Mouse (Mus musculus): ENCODE measurements around the gene Cabp4.

Gene Cabp4

DNA sequence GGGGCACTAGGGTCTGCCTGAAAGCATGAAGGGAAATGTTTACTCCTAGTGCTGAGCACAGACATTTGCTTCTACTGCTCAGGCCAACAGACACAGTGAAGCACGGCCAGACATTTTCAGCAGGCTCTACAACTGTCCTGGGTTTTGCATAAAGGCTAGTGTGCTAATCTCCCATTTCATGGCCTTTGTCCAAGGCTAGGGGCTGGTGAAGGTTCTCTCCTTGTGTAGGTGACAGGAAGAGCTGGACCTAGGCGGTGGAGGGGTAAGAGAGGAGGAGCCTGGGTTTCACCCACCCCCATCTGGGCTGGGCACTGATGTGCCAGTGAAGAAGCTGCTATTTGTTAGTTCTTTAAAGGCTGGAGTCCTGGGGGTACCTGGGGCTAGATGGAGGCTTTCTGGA lies 20.9 kb upstream of the Cabp4 start:
- intact Hi-C loops (cut with DNase I): no loop called here

DNA sequence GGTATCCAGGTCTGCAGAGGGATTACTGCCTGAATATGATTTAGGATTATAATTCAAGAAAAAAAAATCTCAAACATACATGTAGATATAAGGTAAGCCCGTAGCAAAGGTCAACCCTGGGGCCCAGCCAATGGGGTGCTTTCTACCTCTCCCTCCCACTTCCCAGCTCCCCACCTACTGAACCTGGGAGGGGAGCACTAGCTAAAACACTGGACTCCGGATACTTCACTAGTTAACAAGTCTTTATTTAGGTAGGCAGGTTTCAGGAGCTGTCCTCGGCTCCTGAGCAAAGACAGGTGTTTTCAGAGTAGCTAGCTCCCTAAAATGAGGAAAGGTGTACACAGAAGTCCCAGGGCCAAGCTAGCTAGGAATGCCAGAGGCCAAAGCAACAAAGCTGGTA lies 20.3 kb upstream of the Cabp4 start:
- intact Hi-C loops (cut with DNase I): no loop called here

DNA sequence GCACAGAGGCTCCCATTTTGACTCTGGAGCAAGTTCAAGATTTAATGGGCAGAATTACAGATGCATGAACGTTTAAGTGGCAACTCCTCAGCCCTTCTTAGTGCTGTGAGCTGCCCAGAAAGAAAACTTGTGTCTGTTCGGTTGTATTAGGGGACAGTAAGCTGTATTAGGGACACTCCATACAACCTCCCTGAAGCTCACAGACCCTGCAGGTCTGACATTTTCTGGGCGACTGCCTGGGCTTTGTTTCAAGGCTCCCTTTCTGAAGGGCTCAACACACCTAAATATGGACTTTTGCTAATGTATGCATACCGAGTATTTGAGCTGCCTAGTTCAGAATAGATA lies 19.7 kb upstream of the Cabp4 start:
- intact Hi-C loops (cut with DNase I): no loop called here

DNA sequence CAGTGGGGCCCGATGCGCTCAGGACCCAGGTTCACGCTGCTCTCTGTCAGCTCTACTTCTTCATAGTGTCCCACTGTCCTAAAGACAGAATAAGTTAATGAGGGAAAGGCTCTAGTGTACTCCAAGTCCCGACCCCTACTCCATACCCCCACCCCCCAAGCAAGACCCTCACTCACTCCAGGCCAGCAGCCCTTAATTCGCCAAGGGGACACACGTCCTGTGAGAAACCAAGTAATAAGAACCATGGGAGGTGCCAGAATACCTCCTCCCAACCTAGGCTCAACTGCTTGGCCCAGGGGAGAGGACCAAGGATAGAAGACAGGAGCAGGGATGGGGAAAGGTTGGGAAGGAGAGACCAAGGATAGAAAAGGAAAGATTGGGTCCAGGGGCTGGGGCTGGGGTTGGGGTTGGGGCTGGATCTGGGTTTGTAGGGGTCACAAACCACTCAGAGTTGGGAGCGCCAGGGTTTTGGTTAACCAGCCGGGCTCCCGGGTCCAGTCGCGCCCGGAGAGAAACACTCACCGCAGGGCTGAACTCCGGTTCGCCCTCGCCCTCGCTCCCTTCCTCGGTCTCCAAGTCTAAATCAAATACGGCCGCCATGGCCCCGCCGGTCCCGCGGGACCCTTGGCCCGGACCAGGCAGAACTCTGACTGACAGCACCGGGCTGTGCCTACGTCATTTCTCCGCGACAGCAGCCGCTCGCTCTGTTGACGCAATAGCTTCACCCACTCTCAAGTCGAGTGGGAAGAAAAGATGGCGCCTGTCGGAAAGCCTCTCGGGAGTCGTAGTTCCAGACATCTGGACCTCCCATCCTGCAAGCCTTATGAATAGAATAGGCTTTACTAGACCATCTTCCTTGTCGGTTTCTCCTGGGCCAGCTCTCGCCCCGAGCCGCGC lies 19.1 kb upstream of the Cabp4 start, which contains the start of gene Rps6kb2:
TSS of gene Rps6kb2 (minus strand) at position 709 of the 897 bp plus-strand sequence.
- intact Hi-C loops (cut with DNase I): no loop called here

DNA sequence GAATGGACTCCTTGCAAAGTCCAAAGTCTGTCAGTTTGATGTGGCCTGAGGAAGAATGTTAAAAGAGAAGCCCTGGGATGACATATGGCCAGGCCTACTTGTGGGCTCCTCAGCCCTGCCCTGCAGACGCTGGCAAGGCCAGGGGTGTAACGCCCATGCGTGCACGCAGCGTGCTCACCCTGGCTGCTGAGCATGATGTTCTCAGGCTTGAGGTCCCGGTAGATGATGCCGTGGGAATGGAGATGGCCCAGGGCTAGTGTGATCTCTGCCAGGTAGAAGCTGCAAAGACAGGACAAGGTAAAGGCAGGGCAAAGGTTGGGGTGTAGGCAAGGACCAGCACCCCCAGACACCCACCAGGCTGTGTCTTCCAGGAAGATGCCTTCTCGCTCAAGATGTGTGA lies 15.2 kb upstream of the Cabp4 start:
- intact Hi-C loops (cut with DNase I): no loop called here

DNA sequence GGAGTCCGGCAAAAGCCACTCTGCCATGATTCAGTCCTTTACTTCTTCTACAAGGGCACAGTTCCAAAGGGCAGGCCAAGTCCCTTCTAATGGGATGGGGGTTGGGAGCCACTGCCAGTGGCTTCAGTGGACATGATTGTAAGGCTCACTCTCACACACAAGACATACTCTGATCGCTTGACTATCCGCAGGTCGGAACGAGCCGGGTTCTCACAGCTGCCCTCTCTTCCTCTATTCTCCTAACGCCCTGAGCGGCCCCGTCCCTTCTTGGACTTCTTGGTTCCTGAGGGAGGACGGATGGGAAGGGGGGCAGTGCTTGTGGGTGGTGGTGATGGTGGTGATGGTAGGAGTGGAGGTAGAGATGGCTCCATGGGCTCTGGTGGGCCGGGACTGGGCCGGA lies 12.9 kb upstream of the Cabp4 start:
- intact Hi-C loops (cut with DNase I): no loop called here

DNA sequence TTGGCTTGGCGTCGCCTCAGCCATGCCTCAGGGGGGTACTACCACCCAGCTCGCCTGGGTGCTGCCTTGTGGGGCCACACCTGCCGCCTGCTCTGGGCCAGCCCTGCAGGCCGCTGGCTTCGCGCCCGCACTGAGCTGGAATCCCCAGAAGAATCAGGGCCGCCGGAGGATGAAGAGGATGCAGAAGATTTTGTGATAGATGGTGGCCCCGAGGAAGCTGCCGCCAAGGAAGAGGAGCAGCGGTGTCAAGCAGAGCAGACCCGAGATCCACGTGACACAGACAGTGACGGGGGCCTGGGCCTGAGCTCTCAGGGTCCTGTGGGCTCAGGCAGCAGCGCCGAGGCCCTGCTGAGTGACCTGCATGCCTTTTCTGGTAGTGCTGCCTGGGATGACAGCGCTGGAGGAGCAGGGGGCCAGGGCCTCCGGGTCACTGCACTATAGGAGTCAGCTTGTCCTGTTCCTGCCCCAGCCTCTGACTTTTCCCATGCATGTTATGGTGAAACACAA lies 12.3 kb upstream of the Cabp4 start:
- intact Hi-C loops (cut with DNase I): no loop called here

DNA sequence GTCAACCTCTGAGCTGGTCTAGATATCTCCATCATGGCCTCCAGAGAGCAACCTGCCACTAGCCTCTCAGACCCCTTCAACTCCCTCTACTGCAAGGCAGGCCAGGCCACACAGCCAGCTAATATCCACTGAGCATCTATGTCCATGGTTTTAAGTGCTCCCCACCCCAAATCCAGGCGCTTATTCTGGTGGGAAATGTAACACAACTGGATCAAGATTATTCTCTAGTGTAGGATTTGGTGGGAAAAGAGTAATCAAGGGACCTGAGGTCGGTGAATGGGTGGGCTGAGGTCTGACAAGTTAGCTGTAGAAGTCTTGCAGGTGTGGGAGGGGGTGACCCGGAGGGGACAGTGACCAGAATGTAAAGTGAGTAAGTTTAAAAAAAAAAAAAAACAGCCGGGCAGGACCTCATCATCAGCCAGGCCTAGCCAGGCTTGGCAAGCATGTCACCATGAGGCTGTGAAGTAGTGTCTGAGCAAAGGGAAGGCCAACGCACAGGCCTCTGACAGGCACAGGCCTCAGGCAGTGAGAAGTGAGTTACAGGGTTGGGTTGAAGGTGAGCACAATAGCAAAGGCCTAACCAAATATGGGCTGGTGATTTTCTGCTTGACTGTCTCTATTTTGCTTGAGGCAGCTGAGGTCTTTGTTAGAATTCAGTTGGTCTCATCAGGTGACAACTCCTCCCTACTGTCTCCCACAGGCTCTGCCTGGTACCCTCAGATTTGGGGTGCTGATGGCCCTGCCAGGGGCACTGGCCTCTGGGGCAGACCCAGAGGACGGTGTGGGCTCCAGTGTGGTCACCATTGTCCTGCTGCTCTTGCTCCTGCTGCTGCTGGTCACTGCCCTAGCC lies 11.6 kb upstream of the Cabp4 start:
- intact Hi-C loops (cut with DNase I): no loop called here

DNA sequence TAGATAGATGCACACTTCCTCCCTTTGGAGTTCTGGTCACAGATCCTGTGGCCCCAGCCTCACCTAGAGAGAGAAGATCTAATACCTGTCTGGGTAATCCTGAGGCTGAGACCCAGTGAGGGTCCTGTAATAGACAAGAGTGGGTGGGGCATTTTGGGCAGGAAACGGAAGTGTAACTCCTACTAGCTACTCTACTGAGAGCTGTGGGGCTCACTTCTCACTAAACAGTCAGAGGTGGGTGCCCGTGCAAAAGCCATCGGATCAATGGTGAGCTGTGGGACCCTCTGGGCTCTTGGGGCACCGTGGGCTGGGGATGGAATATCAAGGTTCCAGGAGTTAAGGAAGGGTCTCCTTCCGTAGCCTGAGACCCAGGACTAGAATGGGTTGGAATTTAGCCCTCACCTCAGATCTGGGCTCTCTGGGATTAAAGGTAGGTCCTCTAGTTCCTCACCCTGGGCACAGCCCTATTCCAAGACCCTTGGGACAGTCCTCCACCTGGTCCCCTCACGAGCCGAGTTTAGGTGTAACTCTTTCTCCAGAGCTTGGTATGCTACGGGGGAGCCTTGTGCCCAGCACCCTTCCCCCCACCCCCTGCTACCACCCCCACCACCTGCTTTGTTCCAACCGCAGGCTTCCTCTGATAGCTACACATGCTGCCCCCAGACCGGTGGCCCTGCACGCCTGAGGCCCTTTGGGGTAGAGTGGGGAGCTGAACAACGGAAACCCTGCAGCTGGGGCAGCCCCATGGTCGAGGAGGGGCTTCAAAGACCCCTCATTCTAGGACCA lies 10.8 kb upstream of the Cabp4 start:
- intact Hi-C loops (cut with DNase I): no loop called here

DNA sequence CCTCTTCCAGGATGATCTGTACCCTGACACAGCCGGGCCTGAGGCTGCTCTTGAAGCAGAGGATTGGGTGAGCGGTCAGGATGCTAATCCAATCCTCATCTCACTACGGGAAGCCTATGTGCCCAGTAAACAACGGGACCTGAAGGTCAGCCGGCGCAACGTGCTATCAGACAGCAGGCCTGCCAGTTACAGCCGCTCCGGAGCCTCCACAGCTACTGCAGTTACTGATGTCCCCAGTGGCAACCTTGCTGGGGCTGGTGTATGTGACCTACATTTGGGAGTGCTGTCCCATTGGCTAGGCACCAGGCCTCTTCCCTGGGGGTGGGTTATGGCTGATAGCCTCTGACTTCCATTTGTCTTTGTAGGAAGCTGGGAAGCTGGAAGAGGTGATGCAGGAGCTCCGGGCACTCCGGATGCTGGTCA lies 9.4 kb upstream of the Cabp4 start, which contains the start of gene Ptprcap:
TSS of gene Ptprcap (plus strand) at position 373 of the 423 bp plus-strand sequence.
- intact Hi-C loops (cut with DNase I): no loop called here

DNA sequence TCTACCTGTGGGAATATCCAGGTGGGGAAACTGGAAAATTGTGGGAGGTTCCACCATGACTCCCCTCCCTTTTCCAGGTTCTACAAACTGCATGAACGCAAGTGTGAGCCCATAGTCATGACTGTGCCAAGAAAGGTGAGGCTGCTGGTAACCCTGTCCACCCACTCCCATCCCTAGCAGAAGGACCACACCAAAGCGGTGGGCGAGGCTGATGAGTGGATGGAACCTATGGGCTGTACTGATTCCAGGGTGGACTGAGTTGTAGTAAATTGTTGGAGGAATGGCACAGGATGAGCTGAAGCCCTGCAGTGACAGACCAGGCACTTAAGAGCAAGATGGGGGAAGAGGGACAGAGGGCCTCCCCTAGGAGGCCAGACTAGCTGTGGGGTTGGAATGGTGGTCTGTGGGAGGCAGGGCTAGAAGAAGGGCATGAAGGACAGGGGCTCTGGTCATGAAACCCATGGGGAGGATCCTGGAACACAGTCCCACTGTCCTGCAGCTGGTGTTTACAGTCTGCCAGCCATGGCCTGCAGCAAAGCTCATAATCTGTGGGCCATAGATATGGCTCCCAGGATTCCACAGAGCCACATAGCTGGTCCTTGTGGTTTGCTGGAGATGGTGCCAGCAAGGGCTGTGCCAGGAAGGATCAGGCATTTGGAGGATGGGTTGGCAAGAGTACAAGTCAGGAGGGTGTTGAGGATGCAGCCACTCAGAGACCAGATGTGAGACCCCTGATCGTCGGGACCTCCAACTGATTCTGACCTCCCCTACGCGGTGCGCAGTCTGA lies 8.8 kb upstream of the Cabp4 start:
- intact Hi-C loops (cut with DNase I): no loop called here

DNA sequence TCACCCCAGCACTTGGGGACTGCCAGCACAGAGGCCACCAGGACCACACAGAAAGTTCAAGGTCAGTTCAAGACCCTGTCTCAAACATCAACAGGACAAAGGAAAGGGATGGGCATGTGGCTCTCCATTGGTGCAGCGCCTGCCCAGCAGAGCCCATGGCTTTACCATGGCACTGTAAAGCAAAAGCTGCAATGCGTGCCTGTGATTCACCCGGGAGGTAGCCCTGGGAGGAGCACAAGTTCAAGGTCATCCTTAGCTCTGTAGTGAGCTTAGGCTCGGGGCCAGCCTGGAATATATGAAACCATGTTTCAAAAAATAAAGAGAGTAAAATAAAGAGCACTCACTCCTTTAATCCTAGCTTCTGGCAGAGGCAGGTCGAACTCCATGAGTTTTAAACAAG lies 8.1 kb upstream of the Cabp4 start:
- intact Hi-C loops (cut with DNase I): no loop called here

DNA sequence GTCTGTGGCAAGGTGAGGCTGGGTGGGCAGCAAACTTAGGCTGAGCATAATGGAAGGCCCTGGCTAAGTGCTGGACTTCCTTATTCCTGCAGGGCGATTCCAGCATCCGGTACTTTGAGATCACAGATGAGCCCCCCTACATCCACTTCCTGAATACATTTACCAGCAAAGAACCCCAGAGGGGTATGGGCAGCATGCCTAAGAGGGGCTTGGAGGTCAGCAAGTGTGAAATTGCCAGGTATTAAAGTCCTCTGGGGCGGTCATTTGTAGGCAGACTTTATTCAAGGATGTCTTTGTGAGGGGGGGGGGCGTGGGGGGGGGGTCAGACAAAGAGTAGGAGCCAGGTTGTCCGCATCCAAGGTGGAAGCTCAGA lies 7.6 kb upstream of the Cabp4 start:
- intact Hi-C loops (cut with DNase I): no loop called here

DNA sequence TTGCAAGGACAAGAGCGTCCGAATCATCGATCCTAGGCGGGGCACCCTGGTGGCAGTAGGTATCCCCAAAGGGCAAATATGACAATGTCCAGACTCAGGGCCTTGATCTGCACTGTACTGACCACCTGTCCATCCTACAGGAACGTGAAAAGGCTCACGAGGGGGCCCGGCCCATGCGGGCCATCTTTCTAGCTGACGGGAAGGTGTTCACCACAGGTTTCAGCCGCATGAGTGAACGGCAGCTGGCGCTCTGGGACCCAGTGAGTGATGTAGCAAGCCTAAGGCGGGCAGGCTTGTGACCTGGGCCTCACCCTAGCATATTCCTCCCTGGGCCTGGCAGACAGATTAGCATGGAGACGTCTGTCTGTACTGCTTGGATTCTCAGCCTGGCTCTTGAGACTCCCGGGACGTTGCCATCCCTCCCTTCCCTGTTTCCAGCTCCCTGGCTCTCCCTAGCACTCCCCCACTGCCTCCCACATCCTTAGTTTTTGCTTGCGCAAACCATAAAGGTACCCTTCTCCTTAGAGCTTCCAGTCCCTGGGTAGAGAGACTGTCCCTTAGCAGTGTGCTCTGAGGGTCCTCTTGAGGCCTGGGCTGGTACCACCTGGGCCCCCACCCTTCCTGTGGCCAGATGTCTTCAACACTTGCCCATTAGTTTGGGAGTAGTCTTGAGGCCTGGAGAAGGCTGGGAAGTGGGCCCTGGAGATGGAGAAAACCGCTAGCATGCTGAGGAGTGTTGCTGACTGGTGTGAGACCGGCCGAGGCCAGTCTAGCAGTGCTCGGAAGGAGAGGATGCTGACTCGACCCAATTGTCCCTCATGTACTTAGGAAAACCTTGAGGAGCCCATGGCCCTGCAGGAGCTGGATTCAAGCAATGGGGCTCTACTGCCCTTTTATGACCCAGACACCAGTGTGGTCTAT lies 7.0 kb upstream of the Cabp4 start:
- intact Hi-C loops (cut with DNase I): no loop called here

DNA sequence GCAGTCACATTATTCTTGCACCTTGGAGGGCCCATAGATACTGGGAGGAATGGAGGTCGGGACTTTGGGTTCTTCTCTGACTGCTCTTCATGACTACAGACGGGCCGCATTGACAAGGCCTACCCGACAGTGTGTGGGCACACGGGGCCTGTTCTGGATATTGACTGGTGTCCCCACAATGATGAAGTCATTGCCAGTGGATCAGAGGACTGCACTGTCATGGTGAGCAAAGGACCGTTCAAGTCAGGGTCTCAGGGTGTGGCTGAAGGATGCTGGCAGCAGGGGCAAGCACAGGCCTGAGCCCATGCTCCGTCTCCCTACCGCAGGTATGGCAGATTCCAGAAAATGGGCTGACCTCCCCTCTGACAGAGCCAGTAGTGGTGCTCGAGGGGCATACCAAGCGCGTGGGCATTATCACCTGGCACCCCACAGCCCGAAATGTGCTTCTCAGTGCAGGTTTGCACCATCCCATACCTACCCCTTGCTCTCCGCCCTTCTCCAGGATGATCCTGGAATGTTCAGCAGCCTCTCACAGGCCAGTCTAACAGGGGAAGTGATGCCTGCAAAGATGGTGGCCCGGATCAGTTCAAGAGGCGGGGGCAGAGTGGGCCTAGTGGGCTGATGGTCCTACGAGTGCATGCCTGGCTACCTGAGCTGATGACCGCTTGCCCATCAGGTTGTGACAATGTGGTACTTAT lies 6.1 kb upstream of the Cabp4 start:
- intact Hi-C loops (cut with DNase I): no loop called here

DNA sequence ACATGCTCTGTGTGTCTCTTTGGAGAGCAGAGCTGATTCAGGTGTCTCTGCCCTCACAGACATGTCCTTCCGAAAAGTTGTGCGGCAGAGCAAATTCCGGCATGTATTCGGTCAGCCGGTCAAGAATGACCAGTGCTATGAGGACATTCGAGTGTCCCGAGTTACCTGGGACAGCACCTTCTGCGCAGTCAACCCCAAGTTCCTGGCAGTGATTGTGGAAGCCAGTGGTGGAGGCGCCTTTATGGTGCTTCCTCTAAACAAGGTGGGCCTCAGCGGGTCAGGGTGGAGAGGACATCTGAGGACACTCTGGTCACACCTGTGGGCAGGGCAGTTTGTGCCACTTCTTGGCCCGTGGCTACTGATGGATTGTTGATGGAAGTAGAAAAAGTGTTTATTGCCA lies 5.5 kb upstream of the Cabp4 start:
- intact Hi-C loops (cut with DNase I): no loop called here

DNA sequence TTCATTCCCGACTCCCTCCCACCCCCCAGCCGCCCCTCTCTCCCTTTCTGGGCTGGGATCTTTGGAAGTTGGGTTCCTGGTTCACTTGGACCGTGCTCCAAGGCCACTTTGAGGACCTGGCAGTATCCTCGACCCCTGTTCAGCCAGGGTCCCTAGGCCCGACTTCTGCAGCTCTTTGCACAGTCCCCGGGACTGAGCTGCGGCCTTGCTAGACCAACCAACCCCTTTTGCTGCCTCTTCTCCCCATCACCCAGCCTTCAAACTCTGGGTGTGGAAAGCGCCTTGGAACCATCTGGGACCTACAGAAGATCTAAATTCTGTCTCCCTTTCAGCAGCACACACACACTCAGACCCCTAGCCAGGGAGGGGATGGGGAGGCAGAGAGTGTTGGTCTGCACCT lies 5.0 kb upstream of the Cabp4 start:
- intact Hi-C loops (cut with DNase I): no loop called here

DNA sequence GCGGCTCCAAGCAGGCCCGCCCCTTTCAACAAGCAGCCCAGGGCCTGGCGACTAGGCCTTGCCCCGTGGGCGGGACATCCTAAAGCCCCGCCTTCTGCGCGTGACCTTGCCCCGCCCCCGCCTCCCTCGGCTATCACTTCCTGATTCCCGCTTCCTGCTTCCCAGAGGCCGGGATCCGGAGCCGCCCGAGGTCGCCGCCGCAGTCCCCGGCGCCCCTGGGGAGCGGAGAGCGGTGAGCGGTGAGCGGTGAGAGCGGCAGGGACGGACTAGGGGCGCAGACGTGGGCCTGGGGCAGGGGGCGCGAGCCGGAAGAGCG lies 4.6 kb upstream of the Cabp4 start, which contains the start of gene Coro1b:
TSS of gene Coro1b (plus strand) at position 129 of the 316 bp plus-strand sequence.
- intact Hi-C loops (cut with DNase I): no loop called here

Data from adrenal gland (tissue).